Mouse (Mus musculus): Measurements from ENCODE around the gene Olfr584.

Olfr584 gene

DNA sequence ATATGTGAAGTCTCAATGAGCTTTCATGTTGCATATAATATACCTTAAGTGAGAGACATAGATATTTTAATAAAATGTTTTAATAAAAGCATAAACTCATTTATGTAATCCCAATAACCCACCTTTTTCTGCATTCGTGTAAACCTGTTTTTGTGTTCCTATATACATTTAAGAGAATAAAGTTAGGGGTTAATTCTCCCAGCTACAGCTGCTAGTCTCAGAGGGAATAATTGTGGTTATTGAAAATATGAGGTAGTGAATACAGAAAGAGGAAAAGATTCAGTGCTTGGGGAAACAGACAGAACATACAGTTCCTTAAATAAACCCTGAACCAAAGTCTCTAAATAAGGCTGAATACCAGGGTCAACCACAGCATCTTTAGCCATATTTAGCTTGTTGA, at the start of gene Olfr584:
Olfr584 (plus strand) TSS at position 301 of the 400 bp plus-strand sequence.
- DNase-seq (ENCODE audit: low spot score in 2 of 2): no peak

DNA sequence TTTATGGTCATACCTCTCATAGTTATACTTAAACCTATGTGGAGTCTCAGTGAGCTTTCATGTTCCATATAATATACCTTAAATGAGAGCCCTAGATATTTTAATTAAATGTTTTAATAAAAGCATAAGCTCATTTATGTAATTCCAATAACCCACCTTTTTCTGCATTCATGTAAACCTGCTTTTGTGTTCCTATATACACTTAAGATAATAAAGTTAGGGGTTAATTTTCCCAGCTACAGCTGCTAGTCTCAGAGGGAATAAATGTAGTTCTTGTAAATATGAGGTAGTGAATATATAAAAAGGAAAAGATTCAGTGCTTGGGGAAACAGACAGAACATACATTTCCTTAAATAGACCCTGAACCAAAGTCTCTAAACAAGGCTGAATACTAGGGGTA, 44.0 kb upstream of the Olfr584 start, which contains the start of gene Olfr582:
Olfr582 (plus strand) TSS at position 301 of the 400 bp plus-strand sequence.
- no peak for DNase-seq (ENCODE audit: low spot score in 2 of 2)

DNA sequence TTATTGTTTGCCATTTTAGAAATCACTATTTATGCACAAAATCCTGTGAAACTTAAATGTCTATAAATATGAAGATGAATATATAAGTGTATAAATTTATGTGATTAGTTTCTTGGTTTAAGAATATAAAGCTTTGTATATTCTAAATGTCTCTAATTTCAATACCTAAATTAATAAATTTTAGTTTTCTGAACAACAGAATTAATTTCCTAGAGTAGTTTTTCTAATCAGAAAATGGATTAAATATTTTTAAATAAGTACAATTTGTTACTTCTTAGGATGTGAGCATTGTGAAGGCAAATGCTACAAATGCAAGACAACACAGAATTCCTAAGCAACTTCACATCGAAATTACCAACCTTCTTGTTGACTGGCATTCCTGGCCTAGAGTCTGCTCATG, 30.7 kb upstream of the Olfr584 start, which contains the start of gene Olfr583:
Olfr583 (plus strand) TSS at position 301 of the 400 bp plus-strand sequence.
- no peak for DNase-seq (ENCODE audit: low spot score in 2 of 2)

DNA sequence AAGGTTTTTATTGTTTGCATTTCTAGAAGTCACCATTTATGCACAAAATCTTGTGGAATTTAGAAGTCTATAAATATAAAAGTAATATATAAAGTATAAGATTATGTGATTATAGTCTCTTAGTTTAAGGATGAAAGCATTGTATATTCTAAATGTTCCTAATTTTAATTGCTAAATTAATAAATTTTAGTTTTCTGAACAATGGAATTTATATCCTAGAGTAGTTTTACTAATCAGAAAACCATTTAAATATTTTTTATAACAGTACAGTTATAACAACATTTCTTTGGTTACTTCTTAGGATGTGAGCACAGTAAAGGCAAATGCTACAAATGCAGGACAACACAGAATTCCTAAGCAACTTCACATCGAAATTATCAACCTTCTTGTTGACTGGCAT, 15.7 kb downstream of the Olfr584 start, which contains the start of gene Olfr585:
Olfr585 (plus strand) TSS at position 301 of the 400 bp plus-strand sequence.
- DNase-seq (ENCODE audit: low spot score in 2 of 2): no peak

DNA sequence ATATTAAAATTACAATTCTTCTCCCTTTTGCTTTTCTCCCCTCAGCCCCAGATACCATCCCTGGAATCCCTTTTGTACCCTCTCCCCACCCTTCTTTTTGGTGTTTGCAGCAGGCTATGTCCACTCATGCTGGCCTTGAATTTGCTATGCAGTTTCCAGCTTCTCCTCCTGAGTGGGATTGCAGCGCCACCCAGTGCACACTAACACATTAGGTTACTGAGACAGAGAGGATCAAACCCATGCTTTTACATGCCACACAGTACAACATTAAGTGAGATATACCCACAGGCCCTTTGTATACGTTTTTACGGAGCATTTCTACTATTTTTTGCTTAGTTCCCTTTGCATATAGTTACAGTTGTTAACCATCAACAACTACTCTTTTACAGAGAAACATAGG, 37.7 kb downstream of the Olfr584 start:
- no peak for DNase-seq (ENCODE audit: low spot score in 2 of 2)

DNA sequence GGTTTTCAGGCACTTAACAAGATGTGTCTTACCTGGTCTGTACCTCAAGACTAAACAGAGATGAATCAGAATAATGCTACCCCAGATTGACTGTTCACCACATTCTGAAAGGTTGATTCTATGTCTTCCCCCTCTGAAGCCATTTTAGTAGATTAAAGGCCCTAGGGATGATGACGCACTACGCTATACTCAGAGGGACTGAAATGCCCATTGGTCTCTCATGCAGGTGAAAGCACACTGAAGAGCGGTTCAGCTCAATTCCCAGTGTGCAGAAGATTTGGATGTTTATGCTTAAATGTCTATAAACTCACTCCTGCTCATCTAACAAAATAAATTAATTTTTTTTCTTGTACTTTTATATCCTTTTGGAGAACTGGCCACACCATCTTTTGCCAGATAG, 43.9 kb downstream of the Olfr584 start, which contains the start of gene Olfr586:
Olfr586 (minus strand) TSS at position 101 of the 400 bp plus-strand sequence.
- no peak for DNase-seq (ENCODE audit: low spot score in 2 of 2)

Measured in spleen, postnatal 4 days (tissue).